Mouse (Mus musculus) layer of hippocampus, adult 2 months (tissue): ENCODE results near the gene Tor2a. TPM values are rescaled to one million over a fixed set of nuclear protein-coding genes. Genes with fewer than 3 reads are reported as not detected.

ENCODE experiments used
- DNase-seq, 2 experiments: peaks; one replicate each; pipeline ENCODE4 v3.0.0; 2022; ENCODE audit warnings: low spot score in 2 of 2
- H3K27ac ChIP-seq: fragments of 200-600 bp; 2 replicates; pipeline ENCODE4 v1.8.1; 2022
- H3K4me3 ChIP-seq: fragments of 200-600 bp; 2 replicates; pipeline ENCODE4 v1.8.1; 2022; ENCODE audit warnings: mild to moderate bottlenecking
- CTCF ChIP-seq: fragments of 200-600 bp; conservative IDR thresholded peaks from 2 replicates; pipeline ENCODE4 v1.8.1; 2022; ENCODE audit warnings: antibody characterized with exemption, mild to moderate bottlenecking, moderate library complexity
- total RNA-seq, 2 experiments: library from RNA; stranded (reverse); gene quantifications; 2 replicates each; pipeline ENCODE4 v1.2.3; 2021

The Tor2a gene
- total RNA-seq, 2 experiments from 2014 or later, result 30.3 to 32.3 TPM

DNA sequence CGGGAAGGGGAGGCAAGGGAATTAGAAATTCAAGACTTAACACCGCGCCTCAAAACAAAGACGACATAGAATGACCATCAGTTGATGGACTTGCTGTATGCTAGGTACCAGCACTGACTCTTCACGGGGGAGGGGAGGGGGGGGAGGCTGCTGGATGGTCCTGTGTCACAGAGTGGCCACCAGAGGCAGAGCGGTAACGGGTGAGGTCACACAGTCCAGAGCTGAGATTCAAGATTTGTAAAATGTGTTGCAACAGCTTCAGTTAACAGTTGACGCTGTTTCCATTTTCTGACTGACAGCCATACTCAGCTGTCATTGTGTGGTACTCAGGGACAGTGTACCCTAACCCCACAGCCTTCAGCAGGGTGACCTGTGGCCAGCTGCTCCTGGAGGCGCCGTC, 4.9 kb upstream of the Tor2a start:
- TF ChIP-seq CTCF, result no peak
- H3K4me3 ChIP-seq, result no peak overlapping the region
- DNase-seq, result no peak
- H3K27ac ChIP-seq, result no peak overlapping the region

DNA sequence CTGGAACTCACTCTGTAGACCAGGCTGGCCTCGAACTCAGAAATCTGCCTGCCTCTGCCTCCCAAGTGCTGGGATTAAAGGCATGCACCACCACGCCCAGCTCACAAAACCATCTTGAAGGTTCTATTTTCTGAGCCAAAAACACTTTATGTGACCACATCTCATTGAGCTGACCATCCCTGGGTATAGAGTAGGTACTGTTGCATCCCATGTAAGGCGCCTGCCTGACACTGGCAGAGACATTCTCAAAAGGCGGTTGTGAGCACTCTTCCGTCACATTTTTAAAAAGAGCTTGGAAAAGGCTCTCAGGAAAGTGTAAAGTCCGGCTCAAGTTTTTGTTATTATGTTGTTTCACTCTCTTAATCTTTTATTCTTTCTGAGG, 369 bp upstream of the Tor2a start:
- no peak overlapping the region; the same call in 1 of the 2 replicates for H3K4me3 ChIP-seq
- H3K27ac ChIP-seq, result no peak overlapping the region
- DNase-seq, result no peak
- no peak for TF ChIP-seq CTCF

DNA sequence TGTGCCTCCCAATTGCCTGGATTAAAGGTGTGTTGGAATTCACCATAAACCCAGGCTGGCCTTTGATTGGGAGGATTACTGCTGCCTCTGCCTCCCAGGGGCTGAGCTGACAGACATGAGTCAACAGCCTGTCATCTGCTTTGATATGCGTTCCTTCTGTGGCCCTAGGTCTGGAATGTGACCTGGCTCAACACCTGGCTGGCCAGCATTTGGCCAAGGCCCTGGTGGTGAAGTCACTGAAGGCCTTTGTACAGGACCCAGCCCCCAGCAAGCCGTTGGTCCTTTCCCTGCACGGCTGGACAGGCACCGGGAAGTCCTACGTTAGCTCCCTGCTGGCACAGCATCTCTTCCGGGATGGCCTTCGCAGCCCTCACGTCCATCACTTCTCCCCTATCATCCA, 1.5 kb downstream of the Tor2a start:
- H3K4me3 ChIP-seq, result peak overlapping the region; percentile 1; the same call in 1 of the 2 replicates
- peak overlapping the region; percentile 46; the same call in 1 of the 2 replicates for H3K27ac ChIP-seq
- no peak for DNase-seq
- no peak for TF ChIP-seq CTCF

GRCm38 (mm10) chr2:32759001-32759400, 2.0 kb downstream of the Tor2a start:
- TF ChIP-seq CTCF, result no peak
- Histone ChIP-seq H3K4me3 (peak overlapping the region; percentile 1; the same call in 1 of the 2 replicates), H3K27ac (peak overlapping the region; percentile 46; the same call in 1 of the 2 replicates)
- DNase-seq, result no peak

- no peak for TF ChIP-seq CTCF
- Histone ChIP-seq H3K27ac (no peak overlapping the region), H3K4me3 (no peak overlapping the region)
- DNase-seq, result no peak
These were observed 4.3 kb downstream of the Tor2a start for GRCm38 (mm10) chr2:32761361-32761760.

GRCm38 (mm10) chr2:32761859-32762258, 4.8 kb downstream of the Tor2a start:
- H3K4me3 ChIP-seq, result no peak overlapping the region
- no peak for DNase-seq
- no peak for TF ChIP-seq CTCF
- H3K27ac ChIP-seq, result no peak overlapping the region

GRCm38 (mm10) chr2:32763353-32763752, 6.3 kb downstream of the Tor2a start:
- no peak overlapping the region for H3K4me3 ChIP-seq
- no peak overlapping the region for H3K27ac ChIP-seq
- no peak for DNase-seq
- peak; percentile 61 for TF ChIP-seq CTCF

DNA sequence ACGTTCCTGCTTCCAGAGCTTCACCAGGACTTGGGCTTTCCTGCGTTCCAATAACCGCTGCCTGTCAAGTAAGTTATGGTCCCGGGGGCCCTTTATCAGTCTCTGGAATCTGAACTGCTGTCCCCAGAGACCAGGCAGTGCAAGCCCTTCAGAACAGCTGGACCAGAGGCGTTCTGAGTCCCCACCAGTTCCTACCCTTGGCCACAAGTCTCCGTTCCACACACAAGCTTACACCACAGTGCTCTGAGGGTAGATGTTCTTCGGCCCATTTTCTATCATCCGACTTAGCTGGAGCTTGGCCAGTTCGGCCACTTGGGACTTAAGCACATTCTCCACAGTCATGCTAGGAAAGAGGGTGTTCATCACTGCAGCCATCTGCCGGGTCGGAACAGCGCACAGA, 10.2 kb downstream of the Tor2a start:
- TF ChIP-seq CTCF, result no peak
- H3K4me3 ChIP-seq, result no peak overlapping the region
- DNase-seq, result no peak
- no peak overlapping the region for H3K27ac ChIP-seq

GRCm38 (mm10) chr2:32768661-32769285, 11.7 kb downstream of the Tor2a start:
- no peak for TF ChIP-seq CTCF
- no peak overlapping the region for H3K27ac ChIP-seq
- H3K4me3 ChIP-seq, result no peak overlapping the region
- DNase-seq, result no peak

DNA sequence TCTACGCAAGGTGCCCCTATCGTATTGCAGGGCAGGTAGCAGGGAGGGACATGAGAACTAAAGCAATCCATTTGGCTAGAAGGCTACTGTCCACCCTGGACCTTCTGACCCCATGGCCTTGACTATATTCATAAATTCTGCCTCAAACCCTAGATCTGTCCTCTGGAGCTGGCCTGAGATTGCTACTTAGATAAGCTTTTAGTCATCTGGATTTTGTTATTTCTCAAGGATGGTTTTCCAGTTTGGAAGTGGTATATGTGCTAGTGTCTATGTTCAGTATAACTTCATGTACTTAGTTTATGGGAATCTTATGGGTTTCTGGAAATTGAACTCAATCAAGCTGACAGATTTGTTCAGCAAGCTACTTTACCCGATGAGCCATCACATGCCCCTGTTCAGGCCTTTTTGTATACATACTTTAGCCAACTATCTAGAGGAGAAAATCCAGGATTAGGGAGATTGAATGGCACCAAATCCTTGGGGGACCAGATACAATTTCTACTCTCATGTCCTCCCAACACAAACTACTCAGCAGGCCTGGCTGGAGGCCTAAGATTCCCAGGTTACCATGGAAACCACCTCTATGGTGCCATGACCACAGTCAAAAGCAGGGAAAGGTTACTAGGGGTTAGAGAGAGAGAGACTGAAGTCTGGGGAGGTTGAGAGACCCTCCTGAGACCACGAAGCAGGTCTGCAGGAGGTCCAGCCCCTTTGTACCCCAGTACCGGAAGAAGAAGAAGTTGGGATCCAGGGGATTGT, 12.5 kb downstream of the Tor2a start:
- DNase-seq, result no peak
- no peak overlapping the region for H3K4me3 ChIP-seq
- TF ChIP-seq CTCF, result no peak
- no peak overlapping the region for H3K27ac ChIP-seq

GRCm38 (mm10) chr2:32771886-32772285, 14.9 kb downstream of the Tor2a start:
- no peak for DNase-seq
- H3K4me3 ChIP-seq, result no peak overlapping the region
- H3K27ac ChIP-seq, result no peak overlapping the region
- no peak for TF ChIP-seq CTCF

GRCm38 (mm10) chr2:32772626-32773279, 15.7 kb downstream of the Tor2a start:
- TF ChIP-seq CTCF, result no peak
- H3K4me3 ChIP-seq, result no peak overlapping the region
- H3K27ac ChIP-seq, result no peak overlapping the region
- no peak for DNase-seq

GRCm38 (mm10) chr2:32775359-32776074, 18.5 kb downstream of the Tor2a start, which contains the start of the genes Ttc16 and Ptrh1:
Gene Ttc16 (minus strand): TSS chr2:32775633.
Gene Ptrh1 (plus strand): TSS chr2:32775786.
- peak; percentile 97 for DNase-seq
- peak within 1 kb of the TSS; percentile 92 for H3K27ac ChIP-seq
- H3K4me3 ChIP-seq, result peak within 1 kb of the TSS; percentile 76
- no peak for TF ChIP-seq CTCF
